Mouse (Mus musculus): ENCODE data around the gene Mrpl53. TPM values are rescaled to one million over a fixed set of nuclear protein-coding genes. Genes with fewer than 3 reads are reported as not detected.

Mrpl53 gene
- polyA plus RNA-seq, 1 experiment, result 82.0 TPM

DNA sequence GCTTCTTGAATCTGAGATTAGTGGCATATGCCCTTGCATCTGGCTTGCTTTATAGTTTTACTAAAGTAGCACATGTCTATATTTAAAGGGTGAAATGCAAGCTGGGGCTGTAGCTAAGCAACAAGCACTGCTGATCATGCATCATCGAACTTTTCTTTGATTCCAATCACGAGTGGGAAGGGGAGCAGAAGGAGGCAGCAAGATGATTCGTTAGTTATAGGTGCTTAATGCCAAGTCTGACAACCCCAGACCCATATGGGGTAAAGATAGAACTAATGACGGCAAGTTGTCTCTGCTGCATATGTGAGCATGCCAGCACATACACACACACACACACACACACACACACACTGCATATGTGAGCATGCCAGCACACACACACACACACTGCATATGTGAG lies 4.7 kb upstream of the Mrpl53 start:
- Histone ChIP-seq H3K27ac (ENCODE audit: insufficient read depth, low read depth, low read length) (no peak overlapping the region), H3K4me1 (ENCODE audit: control insufficient read depth, insufficient read depth, insufficient read length, low read length) (peaks cover 19% of the 10 kb centered on the region), H3K27me3 (ENCODE audit: control insufficient read depth, insufficient read depth, low read length) (no peaks in the 10 kb centered on the region), H3K36me3 (ENCODE audit: control insufficient read depth, insufficient read depth, low read length) (peaks cover 5% of the 10 kb centered on the region; the same call in 1 of the 2 replicates), H3K4me3 (ENCODE audit: low read depth, low read length) (no peak overlapping the region)
- TF ChIP-seq POLR2A (IDR thresholded peaks at IDR 0.05; ENCODE audit: low read depth, low read length) (no peak), CTCF (IDR thresholded peaks at IDR 0.05; ENCODE audit: extremely low read depth, insufficient read length, insufficient replicate concordance, low read depth, low read length) (no peak)
- WGBS, result 86% methylated on average over 4 of the region's 4 CpGs

DNA sequence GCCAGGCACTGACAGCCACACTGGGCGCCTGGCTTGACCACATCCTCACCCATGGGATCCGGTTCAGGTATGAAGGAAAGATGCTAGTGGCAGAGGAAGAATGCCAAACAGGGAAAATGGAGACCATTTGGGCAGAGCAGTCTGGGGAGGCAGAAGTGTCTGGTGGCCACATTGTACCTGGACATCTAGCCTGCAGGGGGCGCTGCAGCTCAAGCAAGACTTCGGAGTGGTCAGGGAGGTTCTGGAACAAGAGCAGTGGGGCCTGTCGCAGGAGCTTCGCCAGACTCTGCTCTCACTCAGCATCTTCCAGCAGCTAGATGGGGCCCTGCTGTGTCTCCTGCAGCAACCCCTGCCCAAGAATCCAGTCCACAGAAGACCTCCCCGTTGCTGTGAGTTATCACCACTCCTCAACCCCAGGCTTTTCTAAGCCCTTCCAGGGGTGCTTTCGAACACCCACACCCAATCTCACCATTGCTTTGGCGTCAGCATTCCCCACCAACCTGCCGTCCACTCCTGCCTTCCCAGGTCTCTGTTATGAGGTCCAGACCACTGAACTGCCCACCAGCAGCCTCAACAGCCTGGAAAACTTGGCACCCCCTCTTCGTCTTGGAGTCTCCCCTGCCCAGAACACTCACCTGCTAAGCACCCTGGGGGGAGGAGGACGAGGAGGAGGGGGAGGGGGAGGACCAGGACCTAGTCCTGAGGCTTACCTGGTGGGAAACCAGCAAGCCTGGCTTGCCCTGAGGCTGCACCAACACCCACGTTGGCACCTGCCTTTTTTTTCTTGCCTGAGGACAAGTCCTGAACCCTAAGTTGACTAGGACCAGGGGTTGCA lies 1.1 kb upstream of the Mrpl53 start:
- H3K27ac ChIP-seq (ENCODE audit: insufficient read depth, low read depth, low read length), result no peak overlapping the region
- no peaks in the 10 kb centered on the region for H3K27me3 ChIP-seq (ENCODE audit: control insufficient read depth, insufficient read depth, low read length)
- no peak overlapping the region for H3K4me3 ChIP-seq (ENCODE audit: low read depth, low read length)
- 40% methylated on average over 13 of the region's 13 CpGs for WGBS
- TF ChIP-seq POLR2A (IDR thresholded peaks at IDR 0.05; ENCODE audit: low read depth, low read length) (no peak; the same call in 1 of the 2 replicates), CTCF (IDR thresholded peaks at IDR 0.05; ENCODE audit: extremely low read depth, insufficient read length, insufficient replicate concordance, low read depth, low read length) (peak; percentile 75)
- peaks cover 6% of the 10 kb centered on the region; the same call in 1 of the 2 replicates for H3K36me3 ChIP-seq (ENCODE audit: control insufficient read depth, insufficient read depth, low read length)
- H3K4me1 ChIP-seq (ENCODE audit: control insufficient read depth, insufficient read depth, insufficient read length, low read length), result peaks cover 14% of the 10 kb centered on the region

DNA sequence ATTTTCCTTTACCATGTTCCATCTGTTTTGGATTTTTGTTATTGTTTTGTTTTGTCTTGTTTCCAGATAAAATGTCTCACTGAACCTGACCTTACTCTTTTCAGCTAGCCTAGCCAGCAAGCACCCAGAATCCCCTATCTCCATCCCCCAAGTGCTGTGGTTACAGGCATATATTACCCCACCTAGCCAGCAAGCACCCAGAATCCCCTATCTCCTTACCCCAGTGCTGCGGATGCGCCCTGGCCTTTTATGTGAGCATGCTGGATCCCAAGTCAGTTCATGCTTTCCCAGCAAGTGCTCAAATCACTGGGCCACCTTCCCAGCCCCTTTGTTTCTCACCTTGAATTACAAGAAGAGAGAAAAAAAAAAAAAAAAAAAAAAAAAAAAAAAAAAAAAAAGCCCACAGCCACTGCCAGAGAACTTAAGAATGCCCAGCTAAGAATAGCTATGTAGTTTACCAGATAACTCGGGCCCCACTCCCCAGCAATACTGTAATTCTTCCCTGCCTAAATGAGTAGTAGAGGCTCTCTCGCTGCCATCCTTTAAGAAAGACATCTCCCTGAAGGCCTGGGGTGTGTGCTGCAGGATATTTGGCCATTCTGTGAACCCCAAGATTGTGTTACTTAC lies 2.8 kb downstream of the Mrpl53 start:
- no peak for TF ChIP-seq CTCF (IDR thresholded peaks at IDR 0.05; ENCODE audit: extremely low read depth, insufficient read length, insufficient replicate concordance, low read depth, low read length)
- Histone ChIP-seq H3K4me1 (ENCODE audit: control insufficient read depth, insufficient read depth, insufficient read length, low read length) (peaks cover 15% of the 10 kb centered on the region), H3K27me3 (ENCODE audit: control insufficient read depth, insufficient read depth, low read length) (no peaks in the 10 kb centered on the region), H3K27ac (ENCODE audit: insufficient read depth, low read depth, low read length) (no peak overlapping the region), H3K4me3 (ENCODE audit: low read depth, low read length) (no peak overlapping the region), H3K36me3 (ENCODE audit: control insufficient read depth, insufficient read depth, low read length) (peaks cover 4% of the 10 kb centered on the region; the same call in 1 of the 2 replicates)
- WGBS, result 86% methylated on average over 4 of the region's 4 CpGs

DNA sequence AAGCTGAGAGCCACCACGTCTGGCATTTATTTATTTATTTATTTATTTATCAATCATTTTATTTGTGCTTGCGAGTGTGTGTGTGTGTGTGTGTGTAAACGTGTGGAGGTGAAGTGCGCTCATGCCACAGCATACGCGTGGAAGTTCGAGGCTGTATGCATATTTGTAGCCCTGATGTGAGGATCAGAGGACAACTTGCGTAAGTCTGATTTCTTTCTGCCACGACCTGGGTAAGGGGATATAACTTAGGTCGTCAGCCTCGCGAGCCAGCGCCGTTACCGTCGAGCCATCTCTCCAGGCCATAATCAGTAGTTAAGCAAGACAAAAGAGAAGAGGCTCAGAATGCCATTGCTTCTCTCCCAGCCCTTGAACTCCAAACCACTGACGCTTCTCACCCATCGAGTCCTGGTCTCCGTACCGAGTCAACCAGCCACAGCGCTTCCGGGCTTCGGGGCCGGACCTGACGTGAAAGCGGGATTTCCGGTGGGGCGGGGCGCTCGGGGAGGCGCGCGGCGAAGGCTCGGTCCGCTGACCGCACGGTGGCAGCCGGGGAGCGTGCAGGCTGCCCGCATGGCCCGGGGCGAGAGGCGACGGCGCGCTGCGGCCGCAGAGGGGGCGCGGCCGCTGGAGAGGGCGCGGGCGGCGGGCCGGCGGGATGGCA lies 6.3 kb downstream of the Mrpl53 start, which contains the start of gene Mogs:
Gene Mogs (plus strand): TSS at position 486 of the 661 bp plus-strand sequence.
- peaks cover 7% of the 10 kb centered on the region for H3K36me3 ChIP-seq (ENCODE audit: control insufficient read depth, insufficient read depth, low read length)
- H3K27me3 ChIP-seq (ENCODE audit: control insufficient read depth, insufficient read depth, low read length), result no peaks in the 10 kb centered on the region
- peak within 1 kb of the TSS; percentile 96 for H3K27ac ChIP-seq (ENCODE audit: insufficient read depth, low read depth, low read length)
- H3K4me3 ChIP-seq (ENCODE audit: low read depth, low read length), result peak within 1 kb of the TSS; percentile 75
- peak; percentile 95 for TF ChIP-seq POLR2A (IDR thresholded peaks at IDR 0.05; ENCODE audit: low read depth, low read length)
- TF ChIP-seq CTCF (IDR thresholded peaks at IDR 0.05; ENCODE audit: extremely low read depth, insufficient read length, insufficient replicate concordance, low read depth, low read length), result 0 out of 2 replicates have a peak, but pooled peaks have one; percentile 32
- 1% methylated on average over 54 of the region's 58 CpGs for WGBS
- H3K4me1 ChIP-seq (ENCODE audit: control insufficient read depth, insufficient read depth, insufficient read length, low read length), result peaks cover 14% of the 10 kb centered on the region

DNA sequence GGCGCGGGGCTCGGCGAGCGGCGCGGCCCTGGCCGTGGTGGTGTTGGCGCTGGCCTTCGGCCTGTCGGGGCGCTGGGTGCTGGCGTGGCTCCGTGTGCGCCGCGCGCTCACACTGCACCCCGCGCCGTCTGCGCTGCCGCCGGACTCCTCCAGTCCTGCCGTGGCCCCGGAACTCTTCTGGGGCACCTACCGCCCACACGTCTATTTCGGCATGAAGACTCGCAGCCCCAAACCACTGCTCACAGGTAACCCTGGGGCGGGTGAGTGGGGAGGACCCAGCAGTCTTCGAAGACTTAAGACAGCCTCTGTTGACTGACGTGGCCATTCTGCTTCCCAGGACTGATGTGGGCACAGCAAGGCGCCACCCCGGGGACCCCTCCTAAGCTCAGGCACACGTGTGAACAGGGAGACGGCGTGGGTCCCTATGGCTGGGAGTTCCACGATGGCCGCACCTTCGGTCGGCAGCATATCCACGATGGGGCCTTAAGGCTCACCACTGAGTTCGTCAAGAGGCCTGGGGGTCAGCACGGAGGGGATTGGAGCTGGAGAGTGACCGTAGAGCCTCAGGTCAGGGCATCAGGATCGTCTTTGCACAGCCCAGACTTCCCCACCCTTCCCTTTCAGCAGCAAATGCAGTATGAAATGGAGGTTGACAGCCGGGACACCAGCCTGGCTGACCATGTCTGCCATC lies 7.0 kb downstream of the Mrpl53 start:
- WGBS, result under 1% methylated on average over 40 of the region's 48 CpGs
- H3K4me1 ChIP-seq (ENCODE audit: control insufficient read depth, insufficient read depth, insufficient read length, low read length), result peaks cover 17% of the 10 kb centered on the region

DNA sequence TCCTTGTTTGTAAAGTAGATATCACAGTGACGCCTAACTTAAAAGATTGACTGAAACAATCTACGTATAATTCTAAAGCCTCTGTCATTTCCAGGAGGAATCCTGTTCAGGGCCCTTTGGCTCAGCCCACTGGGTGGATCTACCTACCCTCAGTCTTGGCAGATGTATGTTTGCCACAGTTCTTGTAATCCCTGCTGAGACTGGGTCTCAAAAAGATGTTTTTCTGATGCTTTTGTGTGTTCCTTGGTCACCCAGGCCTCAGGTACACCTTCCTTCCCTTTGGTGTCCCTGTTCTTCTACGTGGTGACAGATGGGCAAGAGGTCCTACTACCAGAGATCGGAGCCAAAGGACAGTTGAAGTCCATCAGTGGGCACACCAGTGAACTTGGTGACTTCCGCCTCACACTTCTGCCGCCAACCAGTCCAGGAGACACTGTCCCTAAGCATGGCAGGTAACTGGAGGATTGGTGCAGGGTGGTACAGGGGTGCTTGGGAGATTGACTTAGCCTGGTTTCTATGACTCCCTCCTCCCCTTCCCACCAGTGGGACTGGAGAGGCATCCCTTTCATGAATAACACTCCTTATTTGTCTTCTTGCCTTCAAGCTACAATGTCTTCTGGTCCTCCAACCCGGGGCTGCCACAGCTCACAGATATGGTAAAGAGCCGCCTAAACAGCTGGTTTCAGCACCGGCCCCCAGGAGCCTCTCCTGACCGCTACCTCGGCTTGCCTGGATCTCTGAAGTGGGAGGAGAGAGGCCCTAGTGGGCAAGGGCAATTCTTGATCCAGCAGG lies 7.7 kb downstream of the Mrpl53 start:
- no peak overlapping the region for H3K27ac ChIP-seq (ENCODE audit: insufficient read depth, low read depth, low read length)
- H3K36me3 ChIP-seq (ENCODE audit: control insufficient read depth, insufficient read depth, low read length), result peaks cover 6% of the 10 kb centered on the region
- TF ChIP-seq CTCF (IDR thresholded peaks at IDR 0.05; ENCODE audit: extremely low read depth, insufficient read length, insufficient replicate concordance, low read depth, low read length) (no peak), POLR2A (IDR thresholded peaks at IDR 0.05; ENCODE audit: low read depth, low read length) (no peak)
- peaks cover 17% of the 10 kb centered on the region for H3K4me1 ChIP-seq (ENCODE audit: control insufficient read depth, insufficient read depth, insufficient read length, low read length)
- 62% methylated on average over 11 of the region's 11 CpGs for WGBS
- H3K27me3 ChIP-seq (ENCODE audit: control insufficient read depth, insufficient read depth, low read length), result no peaks in the 10 kb centered on the region
- H3K4me3 ChIP-seq (ENCODE audit: low read depth, low read length), result peak overlapping the region; percentile 75

More for the DNA sequence above, 7.0 kb downstream of the Mrpl53 start:
- Histone ChIP-seq H3K27me3 (ENCODE audit: control insufficient read depth, insufficient read depth, low read length) (no peaks in the 10 kb centered on the region), H3K4me3 (ENCODE audit: low read depth, low read length) (peak overlapping the region; percentile 75), H3K27ac (ENCODE audit: insufficient read depth, low read depth, low read length) (peak overlapping the region; percentile 30; the same call in 1 of the 2 replicates), H3K36me3 (ENCODE audit: control insufficient read depth, insufficient read depth, low read length) (peaks cover 6% of the 10 kb centered on the region)
- TF ChIP-seq CTCF (IDR thresholded peaks at IDR 0.05; ENCODE audit: extremely low read depth, insufficient read length, insufficient replicate concordance, low read depth, low read length), result no peak
- TF ChIP-seq POLR2A (IDR thresholded peaks at IDR 0.05; ENCODE audit: low read depth, low read length), result no peak
